Mouse (Mus musculus) small intestine, adult 2 months (tissue): Measurements from ENCODE around the gene Samd10.

Experiments used
- CTCF ChIP-seq: fragments of 200-500 bp; IDR thresholded peaks from 2 replicates; pipeline ENCODE4 v1.5.1; 2012; ENCODE audit warnings: low read depth, mild to moderate bottlenecking, control low read depth, inconsistent platforms, low read length, moderate library complexity, mixed read lengths; ENCODE audit not compliant: insufficient replicate concordance, insufficient read length; ENCODE audit errors: extremely low read depth
- POLR2A ChIP-seq: fragments of 200-500 bp; IDR thresholded peaks from 2 replicates; pipeline ENCODE4 v1.6.1; 2012; ENCODE audit warnings: low read depth, mild to moderate bottlenecking, control low read depth, inconsistent platforms, low read length, moderate library complexity

GRCm38 (mm10) chr2:181574921-181575545 is 24.0 kb downstream of the Samd10 start:
- TF ChIP-seq CTCF = no peak
- TF ChIP-seq POLR2A = no peak
